Mouse (Mus musculus) spleen, adult 2 months (tissue): ENCODE data around the gene Atp7b.

ENCODE experiments used
- CTCF ChIP-seq: fragments of 200-500 bp; IDR thresholded peaks from 2 replicates; pipeline ENCODE4 v1.5.1; 2011; ENCODE audit warnings: mild to moderate bottlenecking, inconsistent platforms; ENCODE audit not compliant: insufficient read depth, insufficient read length, insufficient replicate concordance; ENCODE audit errors: extremely low read depth
- POLR2A ChIP-seq: fragments of 200-500 bp; IDR thresholded peaks from 2 replicates; pipeline ENCODE4 v1.6.1; 2011; ENCODE audit warnings: low read depth, low read length, inconsistent platforms

- TF ChIP-seq POLR2A (no peak), CTCF (no peak)
These were observed 24.0 kb downstream of the Atp7b start for GRCm38 (mm10) chr8:22036137-22036536.
